Mouse (Mus musculus): ENCODE measurements at regions not wholly inside any gene's neighbourhood (a gene's known extent, or its start where the extent isn't known, plus 50 kb on each side); places are given as distances from the start of the nearest gene placed in this dataset.
"Not testable (repeated sequence)": the region's sequence is repeated elsewhere in the genome, so short reads cannot be mapped to it uniquely, and the experiment has no call there.

- ATAC-seq (replicated peaks; ENCODE audit: low read depth, poor library complexity, severe bottlenecking), result no peak
Measured at GRCm38 (mm10) chr2:18460901-18461300, 68.3 kb upstream of the Dnajc1 start.

- not testable (repeated sequence) for ATAC-seq (replicated peaks; ENCODE audit: low read depth, poor library complexity, severe bottlenecking)
Measured at GRCm38 (mm10) chr2:18460281-18460680, 67.7 kb upstream of the Dnajc1 start.

- not testable (repeated sequence) for ATAC-seq (replicated peaks; ENCODE audit: low read depth, poor library complexity, severe bottlenecking)
Measured at GRCm38 (mm10) chr2:18453426-18453825, 60.8 kb upstream of the Dnajc1 start.

DNA sequence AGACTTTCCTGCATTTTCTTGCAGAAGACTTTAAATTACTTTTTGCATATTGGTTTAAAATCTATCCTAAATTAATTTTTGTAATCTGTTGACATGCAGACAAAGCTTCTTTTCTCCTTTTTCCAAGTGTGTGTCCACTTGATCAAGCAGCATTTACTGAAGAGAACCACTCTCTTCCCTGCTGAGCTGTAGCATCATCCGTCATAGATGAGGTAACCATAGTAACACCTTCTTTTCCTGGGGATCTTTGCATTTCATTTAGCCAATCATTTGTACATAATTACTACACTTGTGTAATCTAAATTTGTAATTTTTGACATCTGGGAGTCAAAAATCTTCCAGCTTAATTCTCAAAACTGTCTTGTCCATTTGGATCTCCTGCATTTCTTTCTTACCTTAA lies 53.2 kb upstream of the Dnajc1 start:
- ATAC-seq (replicated peaks; ENCODE audit: low read depth, poor library complexity, severe bottlenecking), result no peak
